Mouse (Mus musculus) bone marrow, adult 2 months (tissue): ENCODE measurements around the gene Piezo1. TPM values are rescaled to one million over a fixed set of nuclear protein-coding genes. Genes with fewer than 3 reads are reported as not detected.

Source experiments
- H3K27ac ChIP-seq: fragments of 200-500 bp; 2 replicates; pipeline ENCODE4 v1.5.1; 2012; ENCODE audit warnings: low read depth, mild to moderate bottlenecking, control low read depth, inconsistent platforms, low read length; ENCODE audit not compliant: control insufficient read depth, poor library complexity, insufficient read depth
- H3K4me1 ChIP-seq: fragments of 200-500 bp; 2 replicates; pipeline ENCODE4 v1.6.1; 2011; ENCODE audit warnings: low read length; ENCODE audit not compliant: control insufficient read depth, insufficient read depth
- H3K4me3 ChIP-seq: fragments of 200-500 bp; replicated peaks from 2 replicates; pipeline ENCODE3; 2011; ENCODE audit warnings: mild to moderate bottlenecking, low read depth, low read length, control low read depth; ENCODE audit not compliant: control insufficient read depth
- CTCF ChIP-seq: fragments of 200-500 bp; IDR thresholded peaks from 2 replicates; pipeline ENCODE4 v1.5.1; 2011; ENCODE audit warnings: low read length, control low read depth; ENCODE audit not compliant: control insufficient read depth, insufficient read depth
- POLR2A ChIP-seq: fragments of 200-500 bp; IDR thresholded peaks from 2 replicates; pipeline ENCODE4 v1.6.1; 2011; ENCODE audit warnings: low read depth, mild to moderate bottlenecking, control low read depth, low read length, borderline replicate concordance; ENCODE audit not compliant: control insufficient read depth
- WGBS: fragments of 180-500 bp; shearing (Covaris S2); methylation state at CpG from one replicate; pipeline ENCODE4 v1.1.7; 2018; 5-methylcytosine and 5-hydroxymethylcytosine counted together
- polyA plus RNA-seq: library from polyadenylated mRNA; stranded (reverse); fragments of >200 nt; gene quantifications from 2 replicates; pipeline ENCODE4 v1.2.4, GENCODE M21; 2011; ENCODE audit warnings: low replicate concordance; ENCODE audit not compliant: missing spikeins, insufficient read depth, insufficient read length

Gene Piezo1
- polyA plus RNA-seq, 1 experiment, result 49.3 TPM

DNA sequence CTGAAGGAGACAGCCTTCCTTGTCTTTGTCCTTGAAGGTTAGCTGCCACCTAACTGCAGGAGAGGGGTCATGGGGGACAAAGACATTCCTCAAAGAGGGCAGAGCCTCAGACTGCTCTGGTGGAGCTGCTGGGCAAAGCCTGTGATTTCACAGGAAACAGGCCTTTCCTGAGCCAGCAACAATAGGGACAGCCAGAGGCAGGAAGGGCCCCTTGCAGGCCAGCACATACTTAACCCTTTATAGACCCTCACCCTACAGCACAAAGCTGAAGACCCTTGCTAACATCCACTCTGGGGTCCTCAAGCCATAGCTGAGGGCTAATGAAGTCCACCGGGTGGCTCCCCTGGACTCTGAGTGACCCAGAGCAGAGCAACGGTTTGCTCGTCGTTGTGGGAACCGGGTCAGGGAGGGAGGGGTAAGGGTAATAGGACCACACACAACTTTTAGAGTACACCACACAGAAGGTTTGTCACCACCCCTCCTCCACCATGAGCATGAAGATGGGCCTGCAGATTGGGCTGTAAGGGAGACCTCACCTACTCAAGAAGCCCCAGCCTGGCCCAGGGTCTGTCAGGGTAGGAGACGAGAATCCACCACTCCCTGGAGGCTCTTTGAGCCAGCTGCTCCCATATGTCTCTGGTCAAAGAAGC, 33.5 kb downstream of the Piezo1 start:
- Histone ChIP-seq H3K27ac (no peak overlapping the region), H3K4me1 (no peaks in the 10 kb centered on the region; the same call in 1 of the 2 replicates), H3K4me3 (no peak overlapping the region)
- WGBS, result 33% methylated on average over 6 of the region's 6 CpGs
- no peak for TF ChIP-seq POLR2A
- no peak for TF ChIP-seq CTCF

DNA sequence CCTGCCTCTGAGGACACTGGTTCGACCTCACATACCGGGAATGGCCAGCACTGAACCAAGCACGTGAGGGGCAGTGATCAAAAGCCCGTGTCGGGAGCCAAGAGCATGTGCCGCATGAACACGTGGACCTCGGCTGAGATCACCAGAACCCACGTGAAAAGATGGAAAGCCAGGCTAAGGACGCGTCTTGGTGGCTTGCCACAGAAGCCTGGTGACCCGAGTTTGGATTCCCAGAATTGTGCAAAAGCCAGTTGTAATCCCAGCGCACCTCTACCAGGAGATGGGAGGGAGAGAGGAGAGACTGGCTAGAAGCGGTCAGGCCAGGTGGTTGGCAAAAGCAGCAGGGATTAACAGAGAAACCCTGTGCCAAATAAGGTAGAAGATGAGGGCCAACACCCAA, 35.4 kb downstream of the Piezo1 start:
- Histone ChIP-seq H3K27ac (no peak overlapping the region), H3K4me1 (no peaks in the 10 kb centered on the region; the same call in 1 of the 2 replicates), H3K4me3 (no peak overlapping the region)
- 87% methylated on average over 14 of the region's 14 CpGs for WGBS
- TF ChIP-seq CTCF, result no peak
- no peak for TF ChIP-seq POLR2A

DNA sequence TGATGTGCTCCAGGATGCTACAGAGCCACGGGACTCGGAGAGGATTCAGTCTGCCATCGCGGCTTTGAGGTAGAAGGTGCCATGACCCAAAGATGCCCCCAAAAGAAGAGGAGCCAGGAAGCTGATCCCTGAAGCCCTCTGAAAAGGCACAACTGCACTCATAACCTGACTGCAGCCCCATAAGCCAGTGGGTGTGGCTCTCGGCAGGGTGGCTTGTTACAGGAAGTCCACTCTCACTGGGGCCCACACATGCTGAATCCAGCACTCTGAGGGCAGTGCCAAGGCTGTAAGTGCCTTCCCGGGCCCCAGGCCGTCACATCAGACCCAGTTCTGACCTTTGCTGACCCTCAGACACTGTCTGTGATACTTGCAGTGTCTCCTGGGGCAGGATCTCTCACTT, 38.7 kb downstream of the Piezo1 start:
- 79% methylated on average over 7 of the region's 7 CpGs for WGBS
- Histone ChIP-seq H3K4me1 (no peaks in the 10 kb centered on the region), H3K27ac (no peak overlapping the region), H3K4me3 (no peak overlapping the region)
- TF ChIP-seq CTCF (no peak), POLR2A (no peak)

DNA sequence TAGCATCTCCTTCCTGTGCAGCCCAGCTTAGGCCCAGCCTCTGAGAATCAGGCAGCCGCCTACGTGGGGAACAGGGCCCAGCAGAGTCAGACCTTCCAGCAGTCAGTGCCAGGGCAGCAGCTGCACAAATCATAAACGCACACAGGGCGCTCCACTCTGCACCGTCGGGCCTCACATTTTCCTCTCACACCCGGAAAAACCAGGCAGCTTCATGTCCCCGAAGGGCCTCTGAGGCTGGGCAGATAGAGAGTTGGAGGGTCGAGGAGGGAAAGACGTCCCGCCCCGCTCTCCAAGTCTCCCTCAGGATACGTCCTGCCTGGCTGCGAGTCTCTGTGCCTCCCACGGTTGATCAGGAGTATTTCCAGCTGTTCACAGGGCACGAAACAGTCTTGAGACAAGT, 39.6 kb downstream of the Piezo1 start:
- TF ChIP-seq POLR2A (no peak), CTCF (no peak)
- 88% methylated on average over 16 of the region's 16 CpGs for WGBS
- Histone ChIP-seq H3K4me1 (no peaks in the 10 kb centered on the region), H3K4me3 (no peak overlapping the region), H3K27ac (no peak overlapping the region)

DNA sequence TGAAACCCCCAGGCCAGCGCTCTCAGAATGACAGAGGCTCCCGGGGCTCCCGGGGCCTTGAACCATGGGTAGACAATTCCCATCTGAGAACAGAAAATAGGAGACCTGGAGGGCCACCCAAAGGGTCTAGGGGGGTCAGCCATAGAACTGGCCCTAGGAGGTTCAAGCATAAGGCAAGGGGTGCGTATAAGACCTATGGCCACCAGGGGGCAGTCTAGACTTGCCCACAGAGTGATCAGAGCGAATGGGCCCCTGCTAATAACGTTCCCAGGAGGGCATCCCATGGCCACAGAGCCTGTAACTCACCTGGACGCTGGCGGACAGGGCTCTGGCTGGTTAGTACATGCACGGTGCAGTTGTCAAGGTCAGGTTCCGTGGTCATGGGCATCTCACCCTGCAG, 50.3 kb downstream of the Piezo1 start:
- 33% methylated on average over 10 of the region's 10 CpGs for WGBS
- Histone ChIP-seq H3K4me3 (no peak overlapping the region), H3K4me1 (no peaks in the 10 kb centered on the region), H3K27ac (no peak overlapping the region)
- TF ChIP-seq CTCF (peak; percentile 97), POLR2A (no peak)

DNA sequence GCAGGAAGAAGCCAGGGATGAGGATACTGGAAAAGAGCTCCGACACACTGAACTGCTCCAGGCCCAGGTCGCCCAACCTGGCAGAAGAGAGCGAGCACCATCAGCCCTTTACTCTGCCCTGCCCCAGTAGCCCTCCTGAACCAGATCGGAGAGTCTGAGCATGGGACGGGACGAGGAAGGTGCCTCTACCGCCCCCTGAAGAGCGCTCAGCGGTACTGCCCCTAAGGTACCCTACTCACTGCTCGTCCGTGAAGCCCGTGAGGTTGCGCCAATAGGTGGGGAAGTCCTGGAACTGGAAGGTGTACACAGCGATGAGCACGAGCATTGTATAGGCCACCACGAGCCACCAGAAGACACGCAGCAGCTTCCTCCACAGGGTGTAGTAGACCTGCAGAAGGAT, 53.2 kb downstream of the Piezo1 start:
- H3K4me3 ChIP-seq, result no peak overlapping the region
- WGBS, result 67% methylated on average over 17 of the region's 17 CpGs
- TF ChIP-seq CTCF (peak; percentile 58; the same call in 1 of the 2 replicates), POLR2A (no peak)
- H3K4me1 ChIP-seq, result no peaks in the 10 kb centered on the region; the same call in 1 of the 2 replicates
- no peak overlapping the region for H3K27ac ChIP-seq

DNA sequence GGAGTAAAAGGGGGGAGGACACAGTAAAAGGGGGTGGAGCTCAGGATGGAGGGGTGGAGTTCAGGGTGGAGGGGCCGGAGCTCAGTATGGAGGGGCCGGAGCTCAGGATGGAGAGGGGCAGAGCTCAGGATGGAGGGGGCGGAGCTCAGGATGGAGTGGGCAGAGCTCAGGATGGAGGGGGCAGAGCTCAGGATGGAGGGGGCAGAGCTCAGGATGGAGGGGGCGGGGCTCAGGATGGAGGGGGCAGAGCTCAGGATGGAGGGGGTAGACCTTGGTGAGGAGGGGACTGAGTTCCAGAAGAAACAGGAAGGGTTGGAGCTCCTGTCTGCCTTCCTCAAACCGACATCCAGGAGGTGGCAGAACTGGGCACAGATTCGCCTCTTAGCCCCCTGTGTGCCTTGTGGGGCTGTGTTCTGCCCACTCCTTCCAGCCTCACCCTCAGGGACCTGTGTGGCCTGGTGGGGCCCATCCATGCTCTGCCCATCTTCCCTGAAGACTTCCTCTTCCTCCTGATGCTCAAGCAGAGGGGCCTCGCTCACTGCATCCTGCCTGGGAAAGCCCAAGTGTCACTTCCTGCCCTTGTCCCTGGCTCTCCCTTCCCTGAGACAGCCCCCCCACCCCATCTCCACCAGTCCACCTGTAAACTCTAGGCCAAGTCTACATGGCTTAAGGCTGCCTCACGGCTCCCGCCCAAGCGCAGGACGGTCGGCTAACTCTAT, 54.0 kb downstream of the Piezo1 start:
- Histone ChIP-seq H3K4me3 (no peak overlapping the region), H3K27ac (no peak overlapping the region), H3K4me1 (no peaks in the 10 kb centered on the region; the same call in 1 of the 2 replicates)
- TF ChIP-seq CTCF (no peak), POLR2A (no peak)
- WGBS, result 82% methylated on average over 12 of the region's 12 CpGs

DNA sequence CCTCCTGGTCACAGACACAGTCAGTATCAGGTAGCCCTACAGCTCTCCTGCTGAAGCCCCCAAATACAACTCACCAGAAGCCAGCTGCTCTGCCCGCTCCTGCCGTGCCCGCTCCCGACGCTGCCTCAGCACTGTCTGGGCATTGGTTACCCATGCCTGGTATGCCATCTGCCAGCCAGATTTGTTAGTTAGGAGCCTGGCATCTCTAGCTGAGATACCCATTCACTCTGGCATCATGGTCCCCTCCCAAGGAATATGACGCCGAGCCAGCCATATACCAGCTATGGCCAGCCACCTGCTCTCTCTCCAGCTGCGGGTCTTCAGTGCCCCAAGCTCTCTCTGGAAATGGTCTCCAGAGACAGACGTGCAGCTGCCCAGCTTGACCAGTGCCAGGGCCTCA, 62.7 kb downstream of the Piezo1 start:
- H3K4me3 ChIP-seq, result no peak overlapping the region
- H3K27ac ChIP-seq, result no peak overlapping the region
- no peak for TF ChIP-seq POLR2A
- no peak for TF ChIP-seq CTCF
- peaks cover 7% of the 10 kb centered on the region; the same call in 1 of the 2 replicates for H3K4me1 ChIP-seq
- WGBS, result 96% methylated on average over 9 of the region's 9 CpGs
